Mouse (Mus musculus) CH12.LX (cell line): ENCODE measurements at regions not wholly inside any gene's neighbourhood (a gene's known extent, or its start where the extent isn't known, plus 50 kb on each side); places are given as distances from the start of the nearest gene placed in this dataset.

ENCODE experiments used
- DNase-seq: peaks from one replicate; pipeline ENCODE4 v3.0.0-alpha.2; 2013; ENCODE audit errors: extremely low read depth
- H3K27ac ChIP-seq: 2 replicates; pipeline ENCODE4 v1.5.1; 2012; ENCODE audit warnings: low read depth, mild to moderate bottlenecking, control low read depth, moderate library complexity; ENCODE audit not compliant: insufficient read depth
- H3K27me3 ChIP-seq: replicated peaks from 2 replicates; pipeline ENCODE3; 2012; ENCODE audit warnings: inconsistent platforms
- H3K36me3 ChIP-seq, 2 experiments: replicated peaks in 1 of 2; 2 replicates each; pipeline versions ENCODE3 to v1.6.1; 2012; ENCODE audit warnings: inconsistent platforms in 1 of 2, low read length in 1 of 2, mild to moderate bottlenecking in 1 of 2, mixed read lengths in 1 of 2, moderate library complexity in 1 of 2; ENCODE audit not compliant: control insufficient read depth in 1 of 2, insufficient read depth in 1 of 2
- H3K4me1 ChIP-seq, 2 experiments: 2 replicates each; pipeline ENCODE4 v1.6.1; 2012; ENCODE audit warnings: inconsistent platforms in 1 of 2, moderate library complexity in 1 of 2; ENCODE audit not compliant: insufficient read depth in 2 of 2, control insufficient read depth in 1 of 2
- H3K4me2 ChIP-seq: 2 replicates; pipeline ENCODE4 v1.6.1; 2012; ENCODE audit warnings: low read depth, mild to moderate bottlenecking, control low read depth; ENCODE audit not compliant: poor library complexity, insufficient read depth, severe bottlenecking
- H3K4me3 ChIP-seq, 3 experiments: fragments of 150-350 bp in 1 of 3; sonication (generic) in 1 of 3; replicated peaks in 1 of 3; 2 replicates each; pipeline versions ENCODE3 to v1.5.1; 2011 to 2012; ENCODE audit warnings: low read depth in 2 of 3, low read length in 2 of 3, mild to moderate bottlenecking in 2 of 3, moderate library complexity in 2 of 3, control low read depth in 1 of 3, improper control_type of control experiment in 1 of 3, inconsistent platforms in 1 of 3, mixed read lengths in 1 of 3; ENCODE audit not compliant: poor library complexity in 1 of 3
- H3K79me2 ChIP-seq: replicated peaks from 2 replicates; pipeline ENCODE4 v1.6.1; 2012; ENCODE audit warnings: mild to moderate bottlenecking, moderate library complexity; ENCODE audit not compliant: control insufficient read depth, poor library complexity, insufficient read depth, severe bottlenecking; ENCODE audit errors: extremely low read depth
- H3K9ac ChIP-seq: 2 replicates; pipeline ENCODE4 v1.6.1; 2012; ENCODE audit warnings: low read depth, mild to moderate bottlenecking, control low read depth, moderate library complexity; ENCODE audit not compliant: insufficient read depth
- H3K9me3 ChIP-seq: replicated peaks from 2 replicates; pipeline ENCODE3; 2012; ENCODE audit warnings: low read length, inconsistent platforms, mixed read lengths
- BHLHE40 ChIP-seq: IDR thresholded peaks from 2 replicates; pipeline ENCODE4 v1.6.1; 2011; ENCODE audit warnings: mild to moderate bottlenecking, low read depth, low read length, improper control_type of control experiment
- CHD1 ChIP-seq: IDR thresholded peaks from 2 replicates; pipeline ENCODE4 v1.6.1; 2012; ENCODE audit warnings: low read depth, low read length, improper control_type of control experiment, inconsistent platforms
- CHD2 ChIP-seq: IDR thresholded peaks from 2 replicates; pipeline ENCODE4 v1.6.1; 2011; ENCODE audit warnings: low read length, improper control_type of control experiment
- EP300 ChIP-seq: IDR thresholded peaks from 2 replicates; pipeline ENCODE4 v1.6.1; 2011; ENCODE audit warnings: low read length, improper control_type of control experiment
- ETS1 ChIP-seq: conservative IDR thresholded peaks from 2 replicates; pipeline ENCODE4 v1.6.1; 2012; ENCODE audit warnings: low read depth, mild to moderate bottlenecking, inconsistent platforms, low read length, improper control_type of control experiment, moderate library complexity
- GABPA ChIP-seq: IDR thresholded peaks from 2 replicates; pipeline ENCODE4 v1.6.1; 2012; ENCODE audit warnings: low read depth, low read length, improper control_type of control experiment, inconsistent platforms; ENCODE audit not compliant: insufficient replicate concordance
- IRF4 ChIP-seq: IDR thresholded peaks from 2 replicates; pipeline ENCODE4 v1.6.1; 2014; ENCODE audit warnings: low read depth, mild to moderate bottlenecking, inconsistent platforms, low read length, improper control_type of control experiment
- JUN ChIP-seq: IDR thresholded peaks from 2 replicates; pipeline ENCODE4 v1.6.1; 2011; ENCODE audit warnings: low read depth, mild to moderate bottlenecking, low read length, improper control_type of control experiment, moderate library complexity; ENCODE audit not compliant: insufficient read depth
- KAT2A ChIP-seq: IDR thresholded peaks from 2 replicates; pipeline ENCODE4 v1.6.1; 2012; ENCODE audit warnings: low read length, improper control_type of control experiment, inconsistent platforms; ENCODE audit not compliant: insufficient replicate concordance
- MAFK ChIP-seq: IDR thresholded peaks from 2 replicates; pipeline ENCODE4 v1.6.1; 2011; ENCODE audit warnings: low read length, improper control_type of control experiment; ENCODE audit not compliant: insufficient replicate concordance
- MAX ChIP-seq: IDR thresholded peaks from 2 replicates; pipeline ENCODE4 v1.6.1; 2011; ENCODE audit warnings: low read length, improper control_type of control experiment
- MAZ ChIP-seq: IDR thresholded peaks from 2 replicates; pipeline ENCODE4 v1.6.1; 2012; ENCODE audit warnings: low read depth, mild to moderate bottlenecking, inconsistent platforms, low read length, improper control_type of control experiment, moderate library complexity
- MEF2A ChIP-seq: IDR thresholded peaks from 2 replicates; pipeline ENCODE4 v1.6.1; 2014; ENCODE audit warnings: low read depth, mild to moderate bottlenecking, inconsistent platforms, low read length, improper control_type of control experiment, borderline replicate concordance
- MXI1 ChIP-seq: IDR thresholded peaks from 2 replicates; pipeline ENCODE4 v1.6.1; 2011; ENCODE audit warnings: mild to moderate bottlenecking, low read depth, low read length, improper control_type of control experiment
- MYC ChIP-seq: IDR thresholded peaks from 2 replicates; pipeline ENCODE4 v1.6.1; 2011; ENCODE audit warnings: low read depth, mild to moderate bottlenecking, improper control_type of control experiment, low read length
- NELFE ChIP-seq: IDR thresholded peaks from 2 replicates; pipeline ENCODE4 v1.6.1; 2011; ENCODE audit warnings: low read depth, low read length, improper control_type of control experiment
- RAD21 ChIP-seq: IDR thresholded peaks from 2 replicates; pipeline ENCODE4 v1.6.1; 2011; ENCODE audit warnings: low read depth, mild to moderate bottlenecking, low read length, improper control_type of control experiment, moderate library complexity
- TCF12 ChIP-seq: IDR thresholded peaks from 2 replicates; pipeline ENCODE4 v1.6.1; 2014; ENCODE audit warnings: low read depth, mild to moderate bottlenecking, inconsistent platforms, low read length, improper control_type of control experiment
- UBTF ChIP-seq: IDR thresholded peaks from 2 replicates; pipeline ENCODE4 v1.6.1; 2012; ENCODE audit warnings: low read depth, mild to moderate bottlenecking, inconsistent platforms, low read length, improper control_type of control experiment, moderate library complexity
- ZKSCAN1 ChIP-seq: IDR thresholded peaks from 2 replicates; pipeline ENCODE4 v1.6.1; 2012; ENCODE audit warnings: low read depth, inconsistent platforms, low read length, improper control_type of control experiment, borderline replicate concordance
- ZMIZ1 ChIP-seq: IDR thresholded peaks from 2 replicates; pipeline ENCODE4 v1.6.1; 2012; ENCODE audit warnings: low read depth, mild to moderate bottlenecking, inconsistent platforms, low read length, improper control_type of control experiment
- dilution Hi-C: fragments of 300-500 bp; cut with MboI; formaldehyde crosslinking; loops from 2 replicates; pipeline ENCODE4 v1.14.3; 2020; ENCODE audit warnings: low sequenced_read_pairs; ENCODE audit not compliant: extremely low pct_unique_long_range_greater_than_20kb, extremely low pct_ligation_motif_present
- in situ Hi-C: fragments of 300-500 bp; cut with MboI; formaldehyde crosslinking; loops from 3 replicates; pipeline ENCODE4 v1.14.3; 2019; ENCODE audit warnings: low sequenced_read_pairs, low pct_ligation_motif_present, low pct_unique_long_range_greater_than_20kb, mixed read lengths

DNA sequence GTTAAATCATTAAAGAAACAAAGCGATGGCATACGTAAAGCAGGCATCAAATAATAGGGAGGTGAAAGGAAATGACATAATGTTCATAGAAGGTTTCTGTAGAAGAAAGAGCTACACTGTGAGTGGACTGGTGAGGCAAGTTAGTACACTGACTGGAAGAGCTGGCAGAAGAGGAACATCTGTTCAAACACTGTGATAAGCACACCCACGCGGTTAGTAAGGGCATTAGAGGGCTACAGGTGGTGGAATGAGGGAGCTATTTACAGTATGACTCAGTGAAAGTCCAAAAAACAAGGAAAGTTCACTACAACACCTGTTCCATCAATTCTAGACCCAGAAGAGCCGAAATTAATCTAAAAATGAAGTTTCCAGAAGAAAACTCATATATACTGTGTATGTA lies 335.1 kb upstream of the Gm11114 start:
- Histone ChIP-seq H3K36me3 (no peaks in the 10 kb centered on the region), H3K4me3 (no peak overlapping the region), H3K79me2 (no peaks in the 10 kb centered on the region), H3K27ac (no peak overlapping the region), H3K4me2 (no peak overlapping the region), H3K9ac (no peak overlapping the region), H3K27me3 (no peaks in the 10 kb centered on the region), H3K4me1 (no peaks in the 10 kb centered on the region), H3K9me3 (no peaks in the 10 kb centered on the region)
- no peak for DNase-seq
- TF ChIP-seq MAZ (no peak), TCF12 (no peak), RAD21 (no peak), NELFE (no peak), EP300 (no peak), MXI1 (no peak)
- dilution Hi-C loops (no loop called here), in situ Hi-C loops (no loop called here)

DNA sequence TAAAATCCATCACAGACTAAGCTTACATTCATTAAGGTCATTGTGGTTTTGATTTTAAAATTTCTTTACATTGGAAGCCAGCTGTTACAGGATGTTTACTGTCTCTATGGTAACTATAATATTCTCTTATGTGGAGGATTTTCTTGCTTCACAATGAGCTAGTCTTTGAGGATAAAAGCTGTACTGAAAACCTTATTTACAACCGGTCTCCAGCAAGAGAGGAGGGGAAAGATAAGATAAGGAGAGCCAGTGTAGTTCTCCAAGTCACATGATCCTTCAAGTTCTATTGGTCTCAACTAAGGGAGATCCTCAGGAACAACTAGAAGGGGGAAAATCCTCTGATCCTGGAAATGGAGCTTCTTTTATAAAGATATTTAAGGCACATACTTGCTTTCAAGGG lies 309.2 kb upstream of the Gm11114 start:
- no peak overlapping the region for H3K4me3 ChIP-seq
- H3K36me3 ChIP-seq: no peaks in the 10 kb centered on the region
- in situ Hi-C loops (no loop called here), dilution Hi-C loops (no loop called here)
- no peaks in the 10 kb centered on the region for H3K4me1 ChIP-seq
- DNase-seq: no peak
- H3K27ac ChIP-seq: no peak overlapping the region
- no peak overlapping the region for H3K9ac ChIP-seq
- H3K79me2 ChIP-seq: no peaks in the 10 kb centered on the region
- H3K4me2 ChIP-seq: no peak overlapping the region
- no peaks in the 10 kb centered on the region for H3K9me3 ChIP-seq
- TF ChIP-seq MAFK (no peak), UBTF (no peak), JUN (no peak), MYC (no peak), EP300 (no peak), MEF2A (no peak), NELFE (no peak), BHLHE40 (no peak), IRF4 (no peak), ETS1 (no peak), CHD2 (no peak), MAX (no peak), KAT2A (no peak), GABPA (no peak), ZMIZ1 (no peak), CHD1 (no peak), ZKSCAN1 (no peak)
- H3K27me3 ChIP-seq: no peaks in the 10 kb centered on the region
